Mouse (Mus musculus) hindbrain, embryonic 11.5 days (tissue): ENCODE data around the gene H2-K1. TPM values are rescaled to one million over a fixed set of nuclear protein-coding genes. Genes with fewer than 3 reads are reported as not detected.
"Not testable (repeated sequence)": the region's sequence is repeated elsewhere in the genome, so short reads cannot be mapped to it uniquely, and the experiment has no call there.

Experiments used
- ATAC-seq: fragments of 200-750 bp; cut with Nextera tagmentation; 2 replicates; pipeline ENCODE4 v1.8.0; 2017; ENCODE audit warnings: mild to moderate bottlenecking, moderate TSS enrichment, moderate library complexity; ENCODE audit not compliant: low FRiP score
- DNase-seq: peaks from one replicate; pipeline ENCODE4 v3.0.0-alpha.2; 2015; ENCODE audit warnings: low spot score
- H3K27ac ChIP-seq: fragments of 300-500 bp; sonication (generic); 2 replicates; pipeline ENCODE4 v1.5.1; 2014; ENCODE audit warnings: mild to moderate bottlenecking, low read depth, low read length
- H3K27me3 ChIP-seq: fragments of 300-500 bp; sonication (generic); 2 replicates; pipeline ENCODE4 v1.6.1; 2014; ENCODE audit warnings: mild to moderate bottlenecking, low read length, moderate library complexity, mixed read lengths; ENCODE audit not compliant: control insufficient read depth, insufficient read depth
- H3K36me3 ChIP-seq: fragments of 300-500 bp; sonication (generic); 2 replicates; pipeline ENCODE4 v1.6.1; 2014; ENCODE audit warnings: mild to moderate bottlenecking, low read length, moderate library complexity, mixed read lengths; ENCODE audit not compliant: control insufficient read depth, insufficient read depth
- H3K4me1 ChIP-seq: fragments of 300-500 bp; sonication (generic); replicated peaks from 2 replicates; pipeline ENCODE4 v1.6.1; 2014; ENCODE audit warnings: low read length, mixed read lengths; ENCODE audit not compliant: control insufficient read depth, insufficient read depth
- H3K4me2 ChIP-seq: fragments of 300-500 bp; sonication (generic); replicated peaks from 2 replicates; pipeline ENCODE4 v1.6.1; 2014; ENCODE audit warnings: mild to moderate bottlenecking, low read depth, low read length
- H3K4me3 ChIP-seq: fragments of 300-500 bp; sonication (generic); 2 replicates; pipeline ENCODE4 v1.5.1; 2014; ENCODE audit warnings: low read depth, low read length
- H3K9ac ChIP-seq: fragments of 300-500 bp; sonication (generic); 2 replicates; pipeline ENCODE4 v1.6.1; 2014; ENCODE audit warnings: low read depth, low read length
- H3K9me3 ChIP-seq: fragments of 300-500 bp; sonication (generic); 2 replicates; pipeline ENCODE4 v1.6.1; 2016; ENCODE audit warnings: low read length; ENCODE audit not compliant: control insufficient read depth
- WGBS: fragments of 180-500 bp; shearing (Covaris S2); extraction: QIAGEN DNeasy Blood & Tissue Kit; methylation state at CpG from one replicate; pipeline ENCODE4 v1.1.7; 2014; 5-methylcytosine and 5-hydroxymethylcytosine counted together
- polyA plus RNA-seq: library from polyadenylated mRNA; unstranded; fragments of >200 nt; fragmentation: Nextera tagmentation; extraction: Ambion mirVana; gene quantifications from 2 replicates; pipeline ENCODE4 v1.2.1, GENCODE M21; 2014

The H2-K1 gene
- polyA plus RNA-seq, 1 experiment from 2014 or later, result 18.7 TPM

DNA sequence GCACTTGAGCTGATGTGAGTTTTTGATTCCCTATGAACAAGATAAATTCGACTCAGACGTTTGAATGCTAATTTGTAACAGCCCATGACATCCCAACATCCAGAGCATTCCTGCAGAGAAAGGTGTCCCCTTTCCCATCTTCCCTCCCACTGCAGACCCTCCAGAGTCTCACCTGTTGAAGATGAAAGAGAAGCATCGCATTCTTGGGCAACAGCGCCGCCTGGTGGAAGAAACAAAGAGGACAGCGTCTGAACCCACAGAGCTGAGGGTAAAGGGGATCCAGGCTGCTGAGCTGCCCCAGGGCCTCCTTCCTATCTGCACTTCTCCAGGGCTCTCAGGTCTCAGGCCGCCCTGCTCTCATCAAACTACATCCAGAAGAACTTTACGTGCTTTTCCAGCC lies 18.0 kb downstream of the H2-K1 start:
- 11% methylated on average over 8 of the region's 8 CpGs for WGBS
- not testable (repeated sequence) for H3K9me3 ChIP-seq, H3K9ac ChIP-seq, H3K4me1 ChIP-seq, H3K4me2 ChIP-seq, H3K4me3 ChIP-seq, ATAC-seq, H3K27ac ChIP-seq, H3K36me3 ChIP-seq
- H3K27me3 ChIP-seq, result peaks cover 25% of the 10 kb centered on the region
- DNase-seq, result peak; percentile 80

DNA sequence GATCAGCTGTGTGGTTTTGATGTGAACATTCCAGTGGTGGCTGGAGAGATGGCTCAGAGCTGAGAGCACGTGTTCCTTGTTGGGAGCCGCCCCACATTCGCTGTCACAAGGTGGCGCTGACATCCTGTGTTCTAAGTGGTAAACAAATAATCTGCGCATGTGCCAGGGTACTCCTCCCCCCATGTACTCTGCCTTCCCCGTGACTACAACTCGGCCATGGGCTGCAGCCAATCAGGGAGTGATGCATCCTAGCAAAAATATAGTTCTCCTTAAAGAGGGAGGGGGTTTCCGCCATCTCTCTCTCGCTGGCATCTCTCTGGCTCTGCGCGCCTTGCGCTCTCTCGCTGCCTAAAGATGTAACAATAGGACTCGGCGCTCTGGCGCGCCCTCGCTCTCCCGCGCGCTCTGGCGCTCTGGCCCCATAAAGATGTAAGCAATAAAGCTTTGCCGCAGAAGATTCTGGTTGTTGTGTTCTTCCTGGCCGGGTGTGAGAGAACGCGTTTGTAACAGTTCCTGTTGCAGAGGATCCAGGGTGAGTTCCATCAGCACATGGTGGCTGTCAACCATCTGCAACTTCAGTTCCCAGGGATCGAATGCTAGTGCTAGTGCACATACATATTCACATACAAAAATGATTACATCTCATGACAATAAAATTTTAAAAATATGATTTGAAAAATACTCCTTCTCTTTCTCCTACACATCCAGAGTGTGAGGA lies 18.8 kb downstream of the H2-K1 start:
- WGBS, result 2% methylated on average over 27 of the region's 27 CpGs
- Histone ChIP-seq H3K4me2 (peak overlapping the region; percentile 56), H3K27me3 (peaks cover 30% of the 10 kb centered on the region), H3K9ac (peak overlapping the region; percentile 50; the same call in 1 of the 2 replicates), H3K4me3 (peak overlapping the region; percentile 44), H3K27ac (peak overlapping the region; percentile 70)
- ATAC-seq, result peak; percentile 92
- not testable (repeated sequence) for H3K9me3 ChIP-seq, H3K36me3 ChIP-seq, H3K4me1 ChIP-seq
- peak; percentile 93 for DNase-seq

DNA sequence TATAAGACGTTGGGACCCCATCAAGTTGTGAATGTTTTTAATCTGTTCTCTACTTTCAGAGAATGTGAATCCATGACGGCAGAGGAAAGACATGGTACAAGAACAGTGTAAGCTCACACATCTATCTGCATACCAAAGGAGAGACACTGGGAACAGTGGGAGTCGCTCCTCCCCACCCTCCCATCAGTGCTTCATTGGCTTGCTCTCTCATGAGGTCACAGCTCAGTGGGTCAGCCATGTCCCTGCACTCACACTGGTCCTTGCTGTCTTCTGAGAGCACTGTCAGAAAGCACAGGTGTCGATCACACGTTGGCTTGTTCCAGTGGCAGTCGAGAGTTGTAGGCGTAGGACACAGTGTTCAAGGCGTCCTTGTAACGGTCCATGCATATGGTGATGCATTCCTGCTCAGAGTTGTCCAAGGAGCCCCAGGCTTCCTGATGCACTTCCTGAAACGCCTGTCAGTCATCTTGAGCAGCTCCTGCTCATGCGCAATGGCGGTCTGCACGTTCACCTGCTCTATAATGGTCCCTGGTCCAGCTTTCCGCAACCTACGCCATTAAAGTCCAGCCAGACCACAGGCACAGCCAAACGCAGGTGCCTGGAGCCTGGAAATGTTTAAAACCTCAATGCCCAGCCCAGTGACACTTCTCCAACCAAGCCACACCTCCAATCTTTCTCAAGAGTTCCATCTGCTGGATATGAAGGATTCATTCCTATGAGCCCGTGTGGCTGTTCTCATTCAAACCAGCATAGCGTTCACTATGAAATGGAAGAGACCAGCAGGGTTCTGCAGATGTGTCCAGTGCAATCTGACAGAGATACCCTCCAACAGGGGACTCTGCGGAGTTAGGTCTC lies 19.7 kb downstream of the H2-K1 start:
- no peaks in the 10 kb centered on the region for H3K9me3 ChIP-seq
- no peaks in the 10 kb centered on the region for H3K36me3 ChIP-seq
- ATAC-seq (no peak), DNase-seq (no peak)
- no peak overlapping the region for H3K9ac ChIP-seq
- 78% methylated on average over 19 of the region's 19 CpGs for WGBS
- no peak overlapping the region for H3K4me2 ChIP-seq
- no peak overlapping the region for H3K4me3 ChIP-seq
- no peak overlapping the region for H3K27ac ChIP-seq
- no peaks in the 10 kb centered on the region for H3K4me1 ChIP-seq
- H3K27me3 ChIP-seq, result peaks cover 30% of the 10 kb centered on the region

DNA sequence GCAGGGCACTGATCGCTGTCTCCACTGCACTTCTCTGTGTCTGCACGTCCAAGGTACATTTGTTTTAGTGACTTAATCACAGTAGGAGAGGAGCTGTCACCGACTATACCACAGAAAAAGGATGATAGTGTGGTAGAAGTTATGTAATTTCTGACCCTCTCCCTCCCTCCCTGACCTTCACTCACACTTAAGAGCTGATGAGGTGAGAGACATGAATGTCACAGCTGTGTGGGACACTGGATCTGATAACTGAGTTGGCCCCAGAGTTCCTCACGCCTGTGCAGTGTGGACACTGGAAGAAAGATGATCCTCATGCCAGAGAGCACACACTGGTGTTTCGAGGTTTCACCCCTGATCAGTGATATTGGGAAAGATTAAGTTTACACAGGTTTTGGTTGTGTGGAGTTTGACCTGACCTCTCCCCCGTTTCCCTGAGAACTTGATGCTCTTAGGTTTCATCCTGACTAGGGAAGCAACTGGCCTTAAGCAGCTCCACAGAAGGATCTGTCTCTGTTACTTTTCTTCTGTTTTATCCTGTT lies 20.6 kb downstream of the H2-K1 start:
- H3K9ac ChIP-seq, result no peak overlapping the region
- H3K27ac ChIP-seq, result no peak overlapping the region
- no peak overlapping the region for H3K4me3 ChIP-seq
- no peaks in the 10 kb centered on the region for H3K9me3 ChIP-seq
- H3K4me1 ChIP-seq, result no peaks in the 10 kb centered on the region
- H3K36me3 ChIP-seq, result no peaks in the 10 kb centered on the region
- H3K4me2 ChIP-seq, result no peak overlapping the region
- peaks cover 30% of the 10 kb centered on the region for H3K27me3 ChIP-seq
- DNase-seq, result no peak
- no peak for ATAC-seq
- 83% methylated on average over 6 of the region's 6 CpGs for WGBS

DNA sequence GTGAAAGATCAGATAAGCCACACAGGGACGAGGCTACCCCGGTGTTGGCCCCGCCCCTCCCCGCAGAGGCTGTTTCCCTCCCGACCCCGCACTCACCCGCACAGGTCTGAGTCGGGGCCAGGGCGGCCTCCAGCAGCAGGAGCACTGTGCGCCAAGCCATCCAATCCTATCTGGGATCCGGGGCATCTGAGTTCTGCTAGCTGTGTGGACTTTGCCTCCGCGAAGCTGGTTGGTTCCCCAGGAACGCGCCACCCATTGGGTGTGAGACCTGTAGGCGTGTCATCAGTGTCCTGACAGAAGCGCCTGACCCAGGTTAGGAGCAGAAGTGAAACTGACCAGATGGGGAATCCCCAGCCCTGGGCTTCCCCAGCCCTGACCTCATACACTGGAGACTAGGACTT lies 21.5 kb downstream of the H2-K1 start:
- 0% methylated on average over 17 of the region's 17 CpGs for WGBS
- Histone ChIP-seq H3K36me3 (no peaks in the 10 kb centered on the region), H3K4me1 (no peaks in the 10 kb centered on the region), H3K9ac (no peak overlapping the region), H3K9me3 (no peaks in the 10 kb centered on the region), H3K4me3 (peak overlapping the region; percentile 23), H3K27ac (no peak overlapping the region), H3K4me2 (peak overlapping the region; percentile 47), H3K27me3 (peaks cover 30% of the 10 kb centered on the region)
- DNase-seq, result peak; percentile 31
- ATAC-seq, result 0 out of 2 replicates have a peak, but pooled peaks have one; percentile 20

DNA sequence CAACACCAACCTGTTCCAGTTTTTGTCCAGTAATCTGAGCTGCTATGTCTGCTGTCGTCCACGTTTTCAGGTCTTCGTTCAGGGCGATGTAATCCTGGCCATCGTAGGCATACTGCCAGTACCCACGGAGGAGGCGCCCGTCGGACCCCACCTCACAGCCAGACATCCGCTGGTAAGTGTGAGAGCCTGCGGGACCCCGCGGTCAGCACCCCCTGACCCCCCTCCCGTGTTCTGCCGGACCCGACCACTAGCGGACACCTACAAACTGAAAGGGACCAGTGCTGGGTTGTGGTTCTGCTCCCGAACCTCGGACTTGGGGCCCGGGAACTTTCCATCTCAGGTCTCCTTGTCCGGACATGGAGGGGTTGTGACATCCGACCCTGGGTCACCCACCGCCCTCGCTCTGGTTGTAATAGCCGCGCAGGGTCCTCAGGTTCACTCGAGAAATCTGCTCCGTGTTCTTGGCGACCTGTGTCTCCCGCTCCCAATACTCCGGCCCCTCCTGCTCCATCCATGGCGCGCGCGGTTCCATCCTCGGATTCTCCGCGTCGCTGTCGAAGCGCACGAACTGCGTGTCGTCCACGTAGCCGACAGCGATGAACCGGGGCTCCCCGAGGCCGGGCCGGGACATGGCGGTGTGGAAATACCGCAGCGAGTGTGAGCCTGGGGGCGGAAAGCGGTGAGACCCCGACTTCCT lies 22.1 kb downstream of the H2-K1 start:
- peak overlapping the region; percentile 23 for H3K4me3 ChIP-seq
- H3K36me3 ChIP-seq, result no peaks in the 10 kb centered on the region
- H3K27ac ChIP-seq, result no peak overlapping the region
- peak overlapping the region; percentile 47 for H3K4me2 ChIP-seq
- peaks cover 30% of the 10 kb centered on the region for H3K27me3 ChIP-seq
- no peak overlapping the region for H3K9ac ChIP-seq
- DNase-seq (peak; percentile 6), ATAC-seq (no peak)
- H3K9me3 ChIP-seq, result no peaks in the 10 kb centered on the region
- WGBS, result 2% methylated on average over 57 of the region's 57 CpGs
- no peaks in the 10 kb centered on the region for H3K4me1 ChIP-seq

DNA sequence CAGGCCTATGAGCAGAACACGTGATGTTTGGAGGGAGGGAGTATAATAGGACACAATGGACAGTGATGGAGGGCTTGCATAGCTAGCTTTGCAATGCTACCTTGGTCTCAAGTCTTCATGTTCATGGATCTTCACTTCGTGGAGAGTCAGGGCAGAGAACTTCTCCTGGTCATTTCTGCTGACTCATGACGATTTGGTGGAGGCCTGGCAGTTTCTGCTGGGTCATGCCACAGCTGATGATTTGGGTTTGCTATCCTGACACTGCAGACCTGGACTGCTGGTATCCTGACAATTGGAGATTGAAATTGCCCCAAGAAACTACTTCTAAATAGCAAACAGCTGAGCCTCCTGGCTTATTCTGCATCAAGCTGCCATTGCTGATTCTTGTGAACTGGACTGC lies 26.6 kb downstream of the H2-K1 start:
- no peak overlapping the region for H3K4me2 ChIP-seq
- H3K9ac ChIP-seq, result no peak overlapping the region
- DNase-seq (no peak), ATAC-seq (no peak)
- peaks cover 19% of the 10 kb centered on the region for H3K27me3 ChIP-seq
- 62% methylated on average over 3 of the region's 3 CpGs for WGBS
- no peaks in the 10 kb centered on the region for H3K4me1 ChIP-seq
- H3K27ac ChIP-seq, result no peak overlapping the region
- H3K4me3 ChIP-seq, result no peak overlapping the region
- H3K36me3 ChIP-seq, result no peaks in the 10 kb centered on the region
- no peaks in the 10 kb centered on the region for H3K9me3 ChIP-seq

DNA sequence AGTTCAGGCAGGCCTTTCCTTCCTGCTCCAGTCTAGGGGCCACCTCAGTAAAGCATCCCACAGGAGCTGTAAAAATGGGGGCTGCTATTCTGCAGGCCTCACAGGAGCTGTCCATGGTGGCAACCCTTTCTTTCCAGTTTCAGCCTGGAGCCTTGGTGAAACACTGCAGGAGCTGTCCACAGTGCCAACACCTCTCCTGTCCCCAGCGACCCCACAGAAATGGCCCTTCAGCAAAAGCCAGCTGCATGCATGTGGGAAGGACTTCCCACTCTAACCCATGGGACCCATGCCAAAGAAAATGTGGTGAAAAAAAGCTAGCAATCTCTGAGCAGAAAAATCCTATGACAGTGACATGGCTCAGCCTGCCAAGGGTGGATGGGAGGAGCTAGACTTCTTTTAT lies 27.5 kb downstream of the H2-K1 start:
- DNase-seq (peak; percentile 53), ATAC-seq (no peak)
- no peaks in the 10 kb centered on the region for H3K9me3 ChIP-seq
- no peak overlapping the region for H3K9ac ChIP-seq
- no peaks in the 10 kb centered on the region for H3K36me3 ChIP-seq
- no peak overlapping the region for H3K4me2 ChIP-seq
- no peak overlapping the region for H3K27ac ChIP-seq
- H3K27me3 ChIP-seq, result peaks cover 10% of the 10 kb centered on the region
- WGBS, result 8% methylated on average over 1 of the region's 1 CpGs
- H3K4me3 ChIP-seq, result no peak overlapping the region
- H3K4me1 ChIP-seq, result no peaks in the 10 kb centered on the region
